Mouse (Mus musculus) forebrain, embryonic 11.5 days (tissue): ENCODE measurements around the gene Slc22a4. TPM values are rescaled to one million over a fixed set of nuclear protein-coding genes. Genes with fewer than 3 reads are reported as not detected.

Experiments used
- ATAC-seq: fragments of 200-750 bp; cut with Nextera tagmentation; replicated peaks from 2 replicates; pipeline ENCODE4 v1.8.0; 2017; ENCODE audit warnings: moderate TSS enrichment; ENCODE audit not compliant: low FRiP score
- DNase-seq: peaks from one replicate; pipeline ENCODE4 v3.0.0-alpha.2; 2017; ENCODE audit warnings: low spot score
- H3K27ac ChIP-seq: fragments of 300-500 bp; sonication (generic); 2 replicates; pipeline ENCODE4 v1.5.1; 2014; ENCODE audit warnings: low read depth, low read length
- H3K27me3 ChIP-seq: fragments of 300-500 bp; sonication (generic); 2 replicates; pipeline ENCODE4 v1.6.1; 2014; ENCODE audit warnings: mild to moderate bottlenecking, low read length, mixed read lengths; ENCODE audit not compliant: control insufficient read depth, insufficient read depth
- H3K36me3 ChIP-seq: fragments of 300-500 bp; sonication (generic); 2 replicates; pipeline ENCODE4 v1.6.1; 2014; ENCODE audit warnings: mild to moderate bottlenecking, low read length, moderate library complexity, mixed read lengths; ENCODE audit not compliant: control insufficient read depth, insufficient read depth
- H3K4me1 ChIP-seq: fragments of 300-500 bp; sonication (generic); replicated peaks from 2 replicates; pipeline ENCODE4 v1.6.1; 2014; ENCODE audit warnings: low read length, mixed read lengths; ENCODE audit not compliant: control insufficient read depth, insufficient read depth
- H3K4me2 ChIP-seq: fragments of 300-500 bp; sonication (generic); 2 replicates; pipeline ENCODE4 v1.6.1; 2014; ENCODE audit warnings: low read depth, mild to moderate bottlenecking, low read length, moderate library complexity, mixed read lengths; ENCODE audit not compliant: severe bottlenecking
- H3K4me3 ChIP-seq: fragments of 300-500 bp; sonication (generic); 2 replicates; pipeline ENCODE4 v1.5.1; 2014; ENCODE audit warnings: low read depth, low read length
- H3K9ac ChIP-seq: fragments of 300-500 bp; sonication (generic); 2 replicates; pipeline ENCODE4 v1.6.1; 2014; ENCODE audit warnings: low read length
- H3K9me3 ChIP-seq: fragments of 300-500 bp; sonication (generic); 2 replicates; pipeline ENCODE4 v1.6.1; 2016; ENCODE audit warnings: low read length, mixed read lengths; ENCODE audit not compliant: control insufficient read depth
- WGBS: fragments of 180-500 bp; shearing (Covaris S2); extraction: QIAGEN DNeasy Blood & Tissue Kit; methylation state at CpG from one replicate; pipeline ENCODE4 v1.1.7; 2014; 5-methylcytosine and 5-hydroxymethylcytosine counted together
- polyA plus RNA-seq: library from polyadenylated mRNA; unstranded; fragments of >200 nt; fragmentation: Nextera tagmentation; extraction: Ambion mirVana; gene quantifications from 2 replicates; pipeline ENCODE4 v1.2.1, GENCODE M21; 2014

The Slc22a4 gene
- polyA plus RNA-seq, 1 experiment from 2014 or later: 1.8 TPM

- H3K4me3 ChIP-seq: no peak overlapping the region
- no peak overlapping the region for H3K9ac ChIP-seq
- H3K27ac ChIP-seq: no peak overlapping the region
- WGBS: 53% methylated on average over 9 of the region's 9 CpGs
- no peak overlapping the region for H3K4me2 ChIP-seq
- H3K9me3 ChIP-seq: no peaks in the 10 kb centered on the region
- peaks cover 18% of the 10 kb centered on the region for H3K4me1 ChIP-seq
- no peak for DNase-seq
- H3K36me3 ChIP-seq: no peaks in the 10 kb centered on the region
- ATAC-seq: no peak
- no peaks in the 10 kb centered on the region for H3K27me3 ChIP-seq
Observed at GRCm38 (mm10) chr11:54060316-54060715, 32.4 kb upstream of the Slc22a4 start.

GRCm38 (mm10) chr11:54059526-54059925, 31.6 kb upstream of the Slc22a4 start:
- Histone ChIP-seq H3K27ac (no peak overlapping the region), H3K9me3 (no peaks in the 10 kb centered on the region), H3K36me3 (no peaks in the 10 kb centered on the region), H3K4me1 (peaks cover 18% of the 10 kb centered on the region), H3K4me3 (no peak overlapping the region), H3K4me2 (no peak overlapping the region), H3K27me3 (no peaks in the 10 kb centered on the region), H3K9ac (no peak overlapping the region)
- no peak for ATAC-seq
- 42% methylated on average over 1 of the region's 1 CpGs for WGBS
- peak; percentile 40 for DNase-seq

GRCm38 (mm10) chr11:54058643-54059042, 30.8 kb upstream of the Slc22a4 start:
- Histone ChIP-seq H3K9ac (peak overlapping the region; percentile 44; the same call in 1 of the 2 replicates), H3K4me1 (peaks cover 18% of the 10 kb centered on the region), H3K4me2 (no peak overlapping the region; the same call in 1 of the 2 replicates), H3K36me3 (no peaks in the 10 kb centered on the region), H3K27me3 (no peaks in the 10 kb centered on the region), H3K4me3 (no peak overlapping the region), H3K27ac (peak overlapping the region; percentile 37), H3K9me3 (no peaks in the 10 kb centered on the region)
- 6% methylated on average over 6 of the region's 6 CpGs for WGBS
- ATAC-seq (no peak), DNase-seq (peak; percentile 45)

- H3K36me3 ChIP-seq: no peaks in the 10 kb centered on the region
- no peak overlapping the region for H3K4me3 ChIP-seq
- DNase-seq (peak; percentile 55), ATAC-seq (peak; percentile 45; the same call in 1 of the 2 replicates)
- H3K9me3 ChIP-seq: no peaks in the 10 kb centered on the region
- no peak overlapping the region; the same call in 1 of the 2 replicates for H3K4me2 ChIP-seq
- 31% methylated on average over 10 of the region's 10 CpGs for WGBS
- H3K27ac ChIP-seq: peak overlapping the region; percentile 37
- H3K9ac ChIP-seq: peak overlapping the region; percentile 44
- H3K27me3 ChIP-seq: no peaks in the 10 kb centered on the region
- H3K4me1 ChIP-seq: peaks cover 18% of the 10 kb centered on the region
Observed at GRCm38 (mm10) chr11:54058056-54058617, 30.2 kb upstream of the Slc22a4 start.

GRCm38 (mm10) chr11:54057428-54057827, 29.5 kb upstream of the Slc22a4 start:
- Histone ChIP-seq H3K9me3 (no peaks in the 10 kb centered on the region), H3K27ac (no peak overlapping the region), H3K27me3 (no peaks in the 10 kb centered on the region), H3K36me3 (no peaks in the 10 kb centered on the region), H3K9ac (no peak overlapping the region), H3K4me2 (no peak overlapping the region), H3K4me3 (no peak overlapping the region), H3K4me1 (peaks cover 18% of the 10 kb centered on the region)
- ATAC-seq (0 out of 2 replicates have a peak, but pooled peaks have one; percentile 5), DNase-seq (peak; percentile 64)
- whole genome bisulfite sequencing: 44% methylated on average over 2 of the region's 2 CpGs

- H3K4me3 ChIP-seq: no peak overlapping the region
- no peaks in the 10 kb centered on the region for H3K27me3 ChIP-seq
- H3K9ac ChIP-seq: no peak overlapping the region
- no peak overlapping the region for H3K4me2 ChIP-seq
- H3K36me3 ChIP-seq: no peaks in the 10 kb centered on the region
- WGBS: 25% methylated on average over 8 of the region's 8 CpGs
- H3K9me3 ChIP-seq: no peaks in the 10 kb centered on the region
- no peak overlapping the region for H3K27ac ChIP-seq
- peak; percentile 46 for DNase-seq
- ATAC-seq: no peak
- H3K4me1 ChIP-seq: peaks cover 18% of the 10 kb centered on the region
Observed at GRCm38 (mm10) chr11:54056132-54056531, 28.2 kb upstream of the Slc22a4 start.

- DNase-seq (peak; percentile 43), ATAC-seq (no peak)
- H3K27ac ChIP-seq: no peak overlapping the region
- no peaks in the 10 kb centered on the region for H3K27me3 ChIP-seq
- H3K36me3 ChIP-seq: no peaks in the 10 kb centered on the region
- H3K9me3 ChIP-seq: no peaks in the 10 kb centered on the region
- no peak overlapping the region for H3K4me3 ChIP-seq
- H3K4me1 ChIP-seq: peaks cover 18% of the 10 kb centered on the region
- no peak overlapping the region for H3K9ac ChIP-seq
- 43% methylated on average over 6 of the region's 6 CpGs for WGBS
- H3K4me2 ChIP-seq: no peak overlapping the region
Observed at GRCm38 (mm10) chr11:54054257-54054656, 26.4 kb upstream of the Slc22a4 start.

GRCm38 (mm10) chr11:54053090-54053489, 25.2 kb upstream of the Slc22a4 start:
- Histone ChIP-seq H3K9ac (no peak overlapping the region), H3K27me3 (no peaks in the 10 kb centered on the region), H3K4me1 (peaks cover 8% of the 10 kb centered on the region), H3K27ac (no peak overlapping the region), H3K4me2 (no peak overlapping the region), H3K4me3 (no peak overlapping the region), H3K36me3 (no peaks in the 10 kb centered on the region), H3K9me3 (no peaks in the 10 kb centered on the region)
- WGBS: 92% methylated on average over 7 of the region's 7 CpGs
- DNase-seq: no peak
- ATAC-seq: no peak

- Histone ChIP-seq H3K27ac (no peak overlapping the region), H3K9me3 (no peaks in the 10 kb centered on the region), H3K4me2 (no peak overlapping the region), H3K36me3 (no peaks in the 10 kb centered on the region), H3K9ac (no peak overlapping the region), H3K4me3 (no peak overlapping the region), H3K27me3 (no peaks in the 10 kb centered on the region), H3K4me1 (0 out of 2 replicates have a peak, but pooled peaks cover 2% of the 10 kb centered on the region)
- ATAC-seq (no peak), DNase-seq (peak; percentile 21)
- 91% methylated on average over 5 of the region's 5 CpGs for WGBS
Observed at GRCm38 (mm10) chr11:54052128-54052527, 24.2 kb upstream of the Slc22a4 start.
